Mouse (Mus musculus): ENCODE results near the gene Itpkc.

- TF ChIP-seq CTCF (IDR thresholded peaks at IDR 0.05; ENCODE audit: borderline replicate concordance, insufficient read depth, low read depth, low read length) = no peak
- no peak for TF ChIP-seq POLR2A (IDR thresholded peaks at IDR 0.05; ENCODE audit: borderline replicate concordance, insufficient read depth, low read length)
Measured at GRCm38 (mm10) chr7:27162780-27163449, 65.5 kb downstream of the Itpkc start.
